Mouse (Mus musculus): ENCODE results near the gene Fam131a.
"Not testable (repeated sequence)": the region's sequence is repeated elsewhere in the genome, so short reads cannot be mapped to it uniquely, and the experiment has no call there.

The Fam131a gene

DNA sequence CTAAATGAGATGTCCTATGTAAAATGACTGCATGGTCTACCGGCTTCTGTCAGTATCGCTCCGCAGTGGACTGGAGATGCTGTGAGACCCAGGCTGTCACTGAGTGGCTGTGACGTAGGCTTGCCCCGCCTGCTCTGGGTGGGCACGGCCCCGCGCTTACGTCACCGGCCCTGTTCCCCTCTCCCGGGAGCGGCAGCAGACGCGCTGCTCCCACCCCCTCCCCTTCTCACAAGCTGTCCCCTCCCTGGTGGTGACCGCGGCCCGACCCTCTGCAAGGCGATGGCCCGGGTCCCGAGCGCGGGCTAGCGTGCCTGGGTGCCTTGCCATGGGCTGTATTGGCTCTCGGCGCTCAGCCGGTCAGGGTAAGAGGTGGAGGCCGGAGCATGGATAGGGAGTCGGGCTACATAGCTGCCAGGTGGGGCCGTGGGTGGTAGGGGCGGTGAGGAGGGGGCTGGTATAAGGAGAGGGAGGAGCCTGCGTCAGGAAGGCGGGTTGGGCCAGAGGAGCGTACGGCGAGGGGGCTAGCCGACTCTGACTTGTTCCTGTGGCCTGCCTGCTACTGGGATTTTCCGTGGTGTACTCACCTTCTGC lies at the start of gene Fam131a:
Gene Fam131a (plus strand): TSS at position 131 of the 591 bp plus-strand sequence.
- DNase-seq (ENCODE audit: low read depth, low spot score): peak; percentile 82

DNA sequence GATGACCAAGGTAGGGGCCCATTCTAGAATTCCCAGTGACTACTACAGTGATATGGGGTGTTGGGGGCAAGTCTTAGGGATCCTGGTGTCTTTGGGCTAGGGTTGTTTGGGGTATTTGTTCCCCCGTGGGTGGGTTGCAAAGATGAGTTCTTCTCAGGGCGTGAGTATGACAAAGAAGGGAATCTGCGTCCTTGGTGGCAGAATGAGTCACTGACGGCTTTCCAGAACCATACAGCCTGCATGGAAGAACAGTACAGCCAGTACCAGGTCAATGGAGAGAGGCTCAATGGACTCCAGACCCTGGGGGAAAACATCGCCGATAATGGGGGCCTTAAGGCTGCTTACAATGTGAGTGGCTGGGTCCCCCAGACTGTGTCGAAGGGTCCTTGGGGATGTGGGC lies 49.1 kb upstream of the Fam131a start:
- no peak for DNase-seq (ENCODE audit: low read depth, low spot score)

DNA sequence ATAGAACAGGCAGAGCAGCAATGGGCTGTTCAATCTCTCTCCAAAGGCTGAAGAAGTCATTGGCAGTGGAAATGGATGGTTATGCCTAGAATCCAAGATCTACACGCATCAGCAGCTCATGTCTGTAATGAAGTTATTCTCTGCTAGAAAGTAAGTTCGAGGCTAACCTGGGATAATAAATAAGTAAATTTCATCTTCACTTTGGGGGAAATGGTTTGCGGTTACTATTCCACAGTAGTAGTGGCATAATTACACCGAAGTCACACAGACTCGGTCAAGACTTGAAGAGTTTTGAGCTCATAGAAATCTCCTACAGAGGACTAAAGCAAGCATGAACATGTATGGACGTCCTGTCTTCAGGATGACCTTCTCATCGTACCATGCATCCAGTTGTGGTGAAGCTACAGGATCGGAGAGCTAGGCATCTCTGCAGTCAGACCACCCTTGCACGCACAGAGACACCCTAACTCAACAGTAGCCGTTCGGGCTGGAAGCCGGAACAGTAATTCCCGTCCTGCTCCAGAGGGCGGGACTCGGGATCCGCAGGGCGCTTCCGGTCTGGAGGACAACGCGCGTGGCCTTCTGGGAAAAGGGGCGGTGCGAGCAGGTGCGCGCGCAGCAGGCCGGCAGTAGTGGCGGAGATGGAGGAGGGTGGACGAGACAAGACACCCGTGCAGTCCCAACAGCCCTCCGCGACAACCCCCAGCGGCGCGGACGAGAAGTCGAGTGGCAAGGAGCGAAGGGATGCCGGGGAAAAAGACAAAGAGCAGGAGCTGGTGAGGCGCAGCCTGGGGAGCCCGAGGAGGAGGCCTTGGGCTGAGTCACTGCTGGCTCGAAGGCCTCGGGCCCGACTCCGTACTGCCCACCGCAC lies 41.7 kb upstream of the Fam131a start, which contains the start of gene Psmd2:
Gene Psmd2 (plus strand): TSS at position 577 of the 871 bp plus-strand sequence.
- DNase-seq (ENCODE audit: low read depth, low spot score): peak; percentile 91

DNA sequence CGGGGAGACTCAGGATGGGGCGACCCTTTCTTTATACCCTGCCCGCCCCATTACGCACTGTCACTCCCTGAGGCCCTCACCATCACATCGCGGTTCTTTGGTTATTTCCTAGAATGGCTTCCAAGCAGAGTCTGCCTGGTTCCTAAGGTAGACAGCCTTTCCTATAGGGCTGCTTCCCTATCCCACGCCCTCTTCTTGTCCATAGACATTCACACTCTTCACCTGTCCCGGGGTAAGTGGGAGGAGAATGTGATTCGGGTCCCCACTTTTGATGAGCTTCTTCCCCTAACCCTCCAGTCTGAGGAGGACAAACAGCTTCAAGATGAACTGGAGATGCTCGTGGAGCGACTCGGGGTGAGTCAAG lies 41.1 kb upstream of the Fam131a start:
- no peak for DNase-seq (ENCODE audit: low read depth, low spot score)

DNA sequence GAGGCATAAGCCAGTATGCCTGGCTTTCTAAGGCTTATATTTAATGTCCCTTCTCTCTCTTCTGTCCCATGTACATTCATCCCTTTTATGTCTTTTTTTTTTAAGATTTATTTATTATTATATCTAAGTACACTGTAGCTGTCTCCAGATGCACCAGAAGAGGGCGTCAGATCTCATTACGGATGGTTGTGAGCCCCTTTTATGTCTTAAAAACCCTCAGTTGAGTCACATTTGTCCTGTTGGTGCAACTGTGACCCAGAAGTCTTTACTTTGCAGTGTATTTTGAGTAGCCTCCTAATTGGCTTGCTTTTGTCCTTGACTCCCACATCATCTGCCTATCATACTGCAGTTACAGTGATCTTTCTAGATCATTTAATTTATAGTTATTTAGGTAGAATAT lies 39.7 kb upstream of the Fam131a start:
- DNase-seq (ENCODE audit: low read depth, low spot score): no peak

DNA sequence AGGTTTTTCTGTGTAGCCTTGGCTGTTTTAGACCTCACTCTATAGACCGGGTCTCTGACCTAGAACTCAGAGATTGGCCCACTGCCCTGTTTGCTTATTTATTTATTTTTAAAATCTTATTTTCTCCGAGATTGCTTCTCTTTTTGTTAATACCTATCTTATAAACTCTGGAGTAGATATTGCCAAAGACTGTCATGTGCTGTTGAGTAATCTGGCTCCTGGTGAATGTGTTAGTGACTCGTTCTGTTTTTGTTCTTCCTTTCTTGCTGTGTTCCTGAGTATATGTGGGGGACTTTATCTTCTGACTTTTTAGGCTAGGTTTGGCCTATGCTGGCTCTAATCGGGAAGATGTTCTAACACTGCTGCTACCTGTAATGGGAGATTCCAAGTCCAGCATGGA lies 35.4 kb upstream of the Fam131a start:
- DNase-seq (ENCODE audit: low read depth, low spot score): no peak

DNA sequence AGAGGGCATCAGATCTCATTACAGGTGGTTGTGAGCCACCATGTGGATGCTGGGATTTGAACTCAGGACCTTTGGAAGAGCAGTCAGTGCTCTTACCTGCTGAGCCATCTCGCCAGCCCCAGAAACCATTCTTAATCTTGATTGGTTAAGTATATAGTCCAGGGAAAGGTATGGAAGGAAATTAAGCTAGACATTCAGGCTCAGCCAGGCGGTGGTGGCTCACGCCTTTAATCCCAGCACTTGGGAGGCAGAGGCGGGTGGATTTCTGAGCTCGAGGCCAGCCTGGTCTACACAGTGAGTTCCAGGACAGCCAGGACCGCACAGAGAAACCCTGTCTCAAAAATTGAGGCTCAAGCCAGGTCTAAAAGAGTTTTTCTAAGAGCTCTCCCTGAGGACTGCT lies 25.0 kb upstream of the Fam131a start, which contains the start of gene Eif4g1:
Gene Eif4g1 (plus strand): TSS at position 301 of the 400 bp plus-strand sequence.
- not testable (repeated sequence) for DNase-seq (ENCODE audit: low read depth, low spot score)

DNA sequence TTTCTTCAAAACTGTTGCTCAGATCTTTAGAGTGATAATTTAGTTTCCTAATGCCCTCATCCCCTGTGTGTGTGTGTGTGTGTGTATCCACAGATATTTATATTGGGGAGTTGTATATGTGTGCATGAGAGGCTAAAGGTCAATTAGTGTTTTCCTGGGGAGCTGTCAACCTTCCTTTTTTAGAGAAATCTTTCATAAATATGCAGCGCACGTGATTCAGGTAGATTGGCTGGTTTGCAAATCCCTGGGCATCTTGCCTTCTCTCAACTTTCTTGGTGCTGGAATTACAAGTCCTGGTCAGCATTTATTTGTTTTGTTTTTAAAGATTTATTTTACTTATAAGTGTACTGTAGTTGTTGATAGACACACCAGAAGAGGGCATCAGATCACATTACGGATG lies 22.8 kb upstream of the Fam131a start:
- DNase-seq (ENCODE audit: low read depth, low spot score): no peak

DNA sequence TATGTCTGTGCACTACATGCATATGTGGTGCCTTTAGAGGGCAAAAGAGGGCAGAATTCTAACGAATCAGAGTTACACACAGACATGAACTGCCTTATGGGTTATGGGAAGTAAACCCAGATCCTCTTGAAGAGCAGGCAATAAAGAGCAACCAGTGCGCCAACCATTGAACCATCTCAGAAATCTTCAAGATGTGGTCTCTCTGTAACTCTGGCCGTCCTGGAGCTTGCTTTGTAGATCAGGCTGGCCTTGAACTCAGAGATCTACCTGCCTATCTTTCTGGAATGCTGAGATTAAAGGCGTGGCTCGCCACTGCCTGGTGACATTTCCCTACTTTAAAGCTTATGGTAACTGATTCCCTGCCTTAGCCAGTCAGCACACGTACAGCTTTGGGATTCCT lies 21.2 kb upstream of the Fam131a start:
- DNase-seq (ENCODE audit: low read depth, low spot score): peak; percentile 42

DNA sequence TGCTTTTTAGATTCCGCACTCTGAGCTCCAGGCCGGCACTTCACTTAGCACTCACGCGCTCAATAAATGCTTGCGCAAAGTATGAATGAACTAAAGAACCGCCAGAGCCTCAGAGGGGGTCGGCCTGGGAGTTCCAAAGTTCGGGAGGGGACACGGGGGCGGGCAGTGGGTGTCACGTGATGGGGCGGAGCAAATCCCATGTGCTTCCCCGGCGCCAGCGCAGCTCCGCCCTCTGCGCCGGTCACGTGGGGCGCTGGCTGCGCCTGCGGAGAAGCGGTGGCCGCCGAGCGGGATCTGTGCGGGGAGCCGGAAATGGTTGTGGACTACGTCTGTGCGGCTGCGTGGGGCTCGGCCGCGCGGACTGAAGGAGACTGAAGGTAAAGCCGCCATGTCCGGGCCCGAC lies 20.5 kb upstream of the Fam131a start:
- DNase-seq (ENCODE audit: low read depth, low spot score): peak; percentile 96

DNA sequence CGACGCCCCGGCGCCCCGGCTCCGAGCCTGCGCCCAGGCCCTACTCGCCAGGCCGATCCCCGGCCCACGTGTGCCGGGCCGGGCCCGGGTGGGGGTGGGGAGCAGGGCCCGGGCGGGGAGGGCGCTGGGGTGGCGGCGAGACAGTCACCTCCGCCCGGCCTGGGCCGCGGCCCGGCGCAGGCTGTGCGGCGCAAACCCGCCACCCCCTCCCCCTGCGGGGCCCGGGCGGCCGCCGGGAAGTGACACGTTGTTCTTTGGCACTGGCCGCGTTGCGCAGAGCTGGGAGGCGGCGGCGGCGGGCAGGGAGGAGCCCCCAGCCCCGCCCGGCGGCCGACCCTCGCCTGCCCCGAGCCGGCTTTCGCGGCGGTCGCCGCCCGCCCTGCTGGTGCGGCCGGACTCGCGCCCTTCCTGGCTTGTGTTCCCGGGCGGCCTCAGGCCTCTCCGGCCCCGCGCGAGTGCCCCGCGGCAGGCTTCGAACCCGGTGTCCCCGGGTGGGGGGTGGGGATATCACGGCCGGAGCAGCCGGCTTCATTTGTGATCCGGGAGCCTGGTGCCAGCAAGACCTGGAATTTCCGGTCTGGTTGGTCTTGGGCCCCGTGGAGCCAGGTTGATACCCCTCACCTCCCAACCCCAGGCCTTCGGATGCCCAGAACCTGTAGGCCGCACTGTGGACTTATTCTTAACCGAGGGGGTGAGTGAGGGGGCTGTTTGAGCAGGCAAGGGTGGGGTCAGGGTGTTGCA lies 19.9 kb upstream of the Fam131a start:
- peak; percentile 69 for DNase-seq (ENCODE audit: low read depth, low spot score)

DNA sequence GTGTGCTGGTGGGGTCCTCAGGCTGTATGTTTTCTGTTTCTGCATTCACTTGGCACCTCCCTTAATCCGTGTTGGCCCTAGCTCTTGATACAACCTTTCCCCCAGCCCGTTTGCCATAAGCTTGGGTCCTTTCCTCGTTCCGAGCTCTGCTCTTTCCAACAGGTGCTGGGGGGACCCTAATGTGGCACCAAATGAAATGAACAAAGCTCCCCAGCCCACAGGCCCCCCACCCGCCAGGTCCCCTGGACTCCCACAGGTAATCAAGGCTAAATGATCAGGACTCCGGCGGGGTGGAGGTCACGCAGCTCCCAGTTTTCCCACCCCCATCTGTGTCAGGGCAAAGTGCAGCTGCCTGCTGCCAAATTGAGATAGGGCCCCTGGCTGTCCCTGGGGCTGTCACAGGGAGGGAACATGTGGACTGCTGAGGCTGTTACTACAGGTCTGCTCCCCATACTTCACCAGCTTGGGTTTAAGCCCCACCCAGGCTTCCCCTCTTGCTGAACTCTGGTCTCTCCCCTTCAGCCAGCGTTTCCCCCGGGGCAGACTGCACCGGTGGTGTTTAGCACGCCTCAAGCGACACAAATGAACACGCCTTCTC lies 19.2 kb upstream of the Fam131a start:
- DNase-seq (ENCODE audit: low read depth, low spot score): peak; percentile 21

DNA sequence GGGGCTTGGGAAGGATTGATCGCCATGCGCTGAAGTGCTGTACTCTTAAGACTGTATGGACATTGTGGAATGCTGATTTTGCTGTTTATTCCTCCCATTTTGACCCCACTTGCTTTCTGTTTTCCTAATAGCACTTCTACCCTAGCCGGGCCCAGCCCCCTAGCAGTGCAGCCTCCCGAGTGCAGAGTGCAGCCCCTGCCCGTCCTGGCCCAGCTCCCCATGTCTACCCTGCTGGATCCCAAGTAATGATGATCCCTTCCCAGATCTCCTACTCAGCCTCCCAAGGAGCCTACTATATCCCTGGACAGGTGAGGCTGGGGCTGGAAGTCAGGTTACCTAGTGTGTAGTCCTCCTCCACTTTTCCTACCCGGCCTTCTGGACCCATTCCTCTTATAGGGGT lies 17.8 kb upstream of the Fam131a start:
- no peak for DNase-seq (ENCODE audit: low read depth, low spot score)

DNA sequence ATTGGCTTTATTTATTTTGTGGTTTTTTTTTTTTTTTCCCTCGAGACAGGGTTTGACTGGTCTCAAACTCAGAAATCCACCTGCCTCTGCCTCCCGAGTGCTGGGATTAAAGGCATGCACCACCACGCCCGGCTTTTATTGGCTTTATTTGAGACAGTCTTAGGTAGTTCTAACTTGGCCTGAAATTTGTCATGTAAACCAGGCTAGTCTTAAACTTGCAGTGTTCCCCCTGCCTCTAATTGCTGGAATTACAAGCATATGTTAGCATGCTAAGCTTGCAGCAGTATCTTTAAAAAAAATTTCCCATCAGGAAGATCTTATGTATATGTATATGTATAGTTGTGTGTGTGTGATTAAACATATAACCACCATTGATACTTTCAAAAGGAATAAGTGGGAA lies 16.3 kb upstream of the Fam131a start:
- DNase-seq (ENCODE audit: low read depth, low spot score): peak; percentile 17

DNA sequence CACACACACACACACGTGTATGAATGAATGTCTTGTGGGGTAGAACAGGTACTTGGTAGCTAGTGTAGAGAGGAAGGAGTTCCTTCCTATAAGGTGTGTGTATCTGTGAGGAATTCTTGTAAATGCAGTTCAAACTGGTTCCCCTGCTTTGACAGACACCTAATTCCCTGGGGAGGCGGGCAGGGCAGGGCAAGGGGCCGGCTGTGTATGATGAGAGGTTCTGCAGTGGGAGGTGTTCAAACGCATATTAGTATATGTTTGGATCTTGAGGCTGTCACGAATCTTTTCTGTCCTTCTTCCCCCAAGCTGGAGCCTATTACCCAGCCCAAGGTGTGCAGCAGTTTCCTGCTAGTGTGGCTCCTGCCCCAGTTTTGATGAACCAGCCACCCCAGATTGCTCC lies 15.7 kb upstream of the Fam131a start:
- no peak for DNase-seq (ENCODE audit: low read depth, low spot score)

DNA sequence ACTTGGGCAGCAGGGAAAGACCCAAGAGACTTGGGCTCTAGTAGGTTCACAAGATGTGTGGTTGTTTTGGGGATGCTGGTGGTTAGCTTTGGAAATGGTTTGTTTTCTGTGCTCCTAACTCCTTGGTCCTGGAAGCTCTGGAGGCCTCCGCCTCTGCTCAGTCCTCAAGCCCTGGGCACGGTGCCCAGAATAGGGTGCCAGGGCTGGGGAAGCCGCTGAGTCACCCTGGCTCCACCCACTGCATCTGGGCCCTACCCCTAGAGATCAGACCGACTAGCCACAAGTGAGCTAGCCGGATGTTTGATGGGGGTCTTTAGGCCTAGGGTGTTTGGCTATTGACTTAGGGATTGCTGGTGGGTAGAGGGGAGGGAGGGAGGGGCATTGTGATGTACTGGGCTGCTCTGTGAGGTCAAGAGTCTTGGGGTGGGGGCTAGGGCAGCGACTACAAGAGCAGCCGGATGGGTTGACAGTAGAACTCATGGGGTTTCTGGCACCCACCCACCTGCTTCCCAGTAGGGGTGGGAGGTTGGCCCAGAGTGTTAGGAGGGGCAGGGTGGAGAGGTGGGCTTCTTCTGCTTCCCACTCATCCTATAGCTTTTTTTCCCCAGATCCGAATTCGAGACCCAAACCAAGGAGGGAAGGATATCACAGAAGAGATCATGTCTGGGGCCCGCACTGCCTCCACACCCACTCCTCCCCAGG lies 14.9 kb upstream of the Fam131a start:
- no peak for DNase-seq (ENCODE audit: low read depth, low spot score)

DNA sequence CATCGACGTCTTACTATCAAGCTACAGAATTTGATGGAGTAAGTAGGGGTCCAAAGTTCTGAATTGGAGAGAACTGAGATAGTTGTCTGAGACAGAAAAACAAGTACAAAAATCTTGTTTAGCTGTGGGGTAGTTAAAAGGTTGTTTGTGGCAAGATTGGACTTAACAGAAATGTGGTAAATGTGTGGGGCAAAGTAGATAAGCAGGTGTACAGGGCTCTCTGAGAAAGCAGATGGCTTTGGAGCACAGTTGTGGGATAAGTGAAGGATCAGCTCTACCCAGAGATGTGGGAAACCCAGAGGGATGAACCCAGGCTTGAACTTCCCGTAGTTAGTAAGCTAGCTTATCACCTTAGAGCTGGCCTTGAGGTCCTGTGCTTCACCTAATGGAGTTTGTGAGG lies 2.3 kb upstream of the Fam131a start:
- DNase-seq (ENCODE audit: low read depth, low spot score): no peak

DNA sequence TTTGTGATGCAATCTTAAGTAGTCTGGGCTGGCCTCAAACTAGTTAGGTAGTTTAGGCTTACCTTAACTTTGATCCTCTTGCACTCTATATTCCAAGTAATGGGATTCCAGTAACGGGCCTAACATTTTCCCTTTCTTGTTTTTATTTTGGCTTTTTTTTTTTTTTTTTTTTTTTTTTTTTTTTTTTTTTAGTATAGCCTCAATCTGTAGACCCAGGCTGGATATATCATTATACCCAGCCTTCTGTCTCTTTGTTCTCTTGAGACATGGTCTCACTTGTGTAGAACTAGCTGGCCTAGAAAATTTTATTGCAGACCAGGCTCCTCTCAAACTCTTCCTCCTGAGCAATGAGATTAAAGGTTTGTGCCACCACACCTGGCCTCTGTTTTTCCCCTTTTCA lies 1.4 kb upstream of the Fam131a start:
- no peak for DNase-seq (ENCODE audit: low read depth, low spot score)

DNA sequence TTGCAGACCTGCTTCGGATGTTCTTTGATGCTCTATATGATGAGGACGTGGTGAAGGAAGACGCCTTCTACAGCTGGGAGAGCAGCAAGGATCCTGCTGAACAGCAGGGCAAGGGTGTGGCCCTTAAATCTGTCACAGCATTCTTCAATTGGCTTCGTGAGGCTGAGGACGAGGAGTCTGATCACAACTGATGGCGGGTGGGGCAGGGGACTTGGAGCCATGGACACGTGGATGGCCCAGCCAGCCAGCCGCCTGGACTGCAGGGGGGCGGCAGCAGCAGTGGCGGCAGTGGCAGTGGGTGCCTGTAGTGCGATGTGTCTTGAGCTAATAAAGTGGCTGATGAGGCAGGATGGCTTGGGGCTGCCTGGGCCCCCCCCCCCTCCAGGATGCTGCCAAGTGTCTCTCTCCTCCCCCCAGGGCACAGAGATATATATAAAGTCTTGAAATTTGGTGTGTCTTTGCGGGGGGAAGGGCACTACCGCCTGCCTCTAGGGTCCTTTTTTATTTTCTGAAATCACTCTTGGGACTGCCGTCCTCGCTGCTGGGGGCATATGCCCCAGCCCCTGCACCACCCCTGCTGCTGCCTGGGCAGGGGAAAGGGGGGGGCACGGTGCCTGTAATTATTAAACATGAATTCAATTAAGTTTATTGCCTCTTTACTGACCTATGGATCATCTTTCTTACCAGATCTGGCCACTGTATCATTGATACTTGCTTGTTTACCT lies 638 bp upstream of the Fam131a start:
- DNase-seq (ENCODE audit: low read depth, low spot score): peak; percentile 17

DNA sequence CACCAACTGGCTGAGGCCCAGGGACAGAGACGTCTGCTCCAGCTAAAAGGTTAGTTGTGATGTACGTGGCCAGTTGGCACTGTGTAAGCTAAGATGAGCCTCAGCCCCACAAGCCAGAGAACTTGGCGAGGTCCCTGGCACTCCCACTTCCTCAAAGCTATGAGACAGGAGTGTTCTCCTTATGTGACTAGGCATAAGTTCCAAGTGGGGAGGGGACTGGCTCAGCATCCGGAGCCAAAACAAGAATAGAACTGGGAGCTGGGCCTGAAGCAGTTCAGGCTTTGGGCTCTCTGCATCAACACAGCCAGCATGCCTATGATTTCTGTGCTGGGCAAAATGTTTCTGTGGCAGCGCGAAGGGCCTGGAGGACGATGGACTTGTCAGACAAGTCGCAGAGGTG lies 1.7 kb downstream of the Fam131a start:
- DNase-seq (ENCODE audit: low read depth, low spot score): no peak

Measured in CD4-positive helper T cell, adult 2 months (primary cell).